Mouse (Mus musculus) lung, embryonic 16.5 days (tissue): Measurements from ENCODE around the gene Gsto2. TPM values are rescaled to one million over a fixed set of nuclear protein-coding genes. Genes with fewer than 3 reads are reported as not detected.

Source experiments
- ATAC-seq: fragments of 200-750 bp; cut with Nextera tagmentation; 2 replicates; pipeline ENCODE4 v1.8.0; 2017; ENCODE audit warnings: low read depth, mild to moderate bottlenecking, moderate library complexity
- H3K27ac ChIP-seq: fragments of 300-500 bp; sonication (generic); 2 replicates; pipeline ENCODE4 v1.5.1; 2014; ENCODE audit warnings: mild to moderate bottlenecking, control low read depth, low read length
- H3K27me3 ChIP-seq: fragments of 300-500 bp; sonication (generic); 2 replicates; pipeline ENCODE4 v1.6.1; 2014; ENCODE audit warnings: low read depth, low read length, mixed read lengths; ENCODE audit not compliant: control insufficient read depth, insufficient read depth
- H3K36me3 ChIP-seq: fragments of 300-500 bp; sonication (generic); 2 replicates; pipeline ENCODE4 v1.6.1; 2014; ENCODE audit warnings: low read length; ENCODE audit not compliant: control insufficient read depth, insufficient read depth
- H3K4me1 ChIP-seq: fragments of 300-500 bp; sonication (generic); replicated peaks from 2 replicates; pipeline ENCODE4 v1.6.1; 2014; ENCODE audit warnings: low read length, mixed read lengths; ENCODE audit not compliant: control insufficient read depth, insufficient read depth
- H3K4me2 ChIP-seq: fragments of 300-500 bp; sonication (generic); 2 replicates; pipeline ENCODE4 v1.6.1; 2014; ENCODE audit warnings: low read depth, low read length, control low read depth
- H3K4me3 ChIP-seq: fragments of 300-500 bp; sonication (generic); 2 replicates; pipeline ENCODE4 v1.5.1; 2014; ENCODE audit warnings: mild to moderate bottlenecking, low read length, control low read depth
- H3K9ac ChIP-seq: fragments of 300-500 bp; sonication (generic); 2 replicates; pipeline ENCODE4 v1.6.1; 2014; ENCODE audit warnings: low read length, control low read depth
- H3K9me3 ChIP-seq: fragments of 300-500 bp; sonication (generic); 2 replicates; pipeline ENCODE4 v1.6.1; 2016; ENCODE audit warnings: low read length; ENCODE audit not compliant: control insufficient read depth
- WGBS: fragments of 180-500 bp; shearing (Covaris S2); extraction: QIAGEN DNeasy Blood & Tissue Kit; methylation state at CpG from one replicate; pipeline ENCODE4 v1.1.7; 2014; 5-methylcytosine and 5-hydroxymethylcytosine counted together
- polyA plus RNA-seq: library from polyadenylated mRNA; unstranded; fragments of >200 nt; fragmentation: Nextera tagmentation; extraction: Ambion mirVana; gene quantifications from 2 replicates; pipeline ENCODE4 v1.2.1, GENCODE M21; 2015

Gene Gsto2
- 1.2 and 1.3 TPM in 2 replicates for polyA plus RNA-seq

DNA sequence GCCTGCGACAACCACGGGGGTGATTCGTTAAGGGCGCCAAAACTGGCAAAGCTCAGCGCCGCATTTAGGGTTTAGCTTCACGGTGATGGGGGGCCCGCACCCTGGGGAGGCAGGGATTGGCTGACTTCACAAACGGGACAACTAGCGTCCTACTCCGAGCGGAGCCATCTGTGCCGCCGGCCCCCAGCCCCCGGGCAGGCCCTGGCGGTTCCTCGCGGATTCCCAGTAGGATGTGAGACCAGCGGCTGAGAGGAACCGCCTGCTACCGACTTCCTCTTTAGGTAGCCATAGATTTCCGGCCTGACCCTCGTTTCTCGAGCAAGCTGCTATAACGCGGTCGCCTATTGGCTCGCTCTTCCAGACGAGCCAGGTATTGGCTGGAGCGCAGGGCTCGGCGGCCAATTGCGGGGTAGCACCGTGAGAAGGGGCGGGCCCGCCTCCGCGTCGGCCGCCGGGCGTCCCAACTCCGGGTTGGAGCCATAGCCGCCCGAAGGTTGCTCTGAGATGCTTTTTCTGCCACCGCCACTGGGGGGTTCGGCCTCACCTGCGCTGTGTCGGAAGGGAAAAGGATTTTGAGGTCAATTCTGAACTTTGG, at the start of gene Gsto2:
Gene Gsto2, plus strand, starts transcription at position 182 of the 595 bp plus-strand sequence.
- Histone ChIP-seq H3K4me3 (peak within 1 kb of the TSS; percentile 79), H3K4me1 (peaks cover 7% of the 10 kb centered on the region; the same call in 1 of the 2 replicates), H3K4me2 (peak within 1 kb of the TSS; percentile 96), H3K36me3 (no peaks in the 10 kb centered on the region; the same call in 1 of the 2 replicates), H3K9ac (peak within 1 kb of the TSS; percentile 88), H3K27ac (peak within 1 kb of the TSS; percentile 79), H3K27me3 (no peaks in the 10 kb centered on the region), H3K9me3 (no peaks in the 10 kb centered on the region)
- peak; percentile 100 for ATAC-seq
- WGBS = under 1% methylated on average over 49 of the region's 49 CpGs

DNA sequence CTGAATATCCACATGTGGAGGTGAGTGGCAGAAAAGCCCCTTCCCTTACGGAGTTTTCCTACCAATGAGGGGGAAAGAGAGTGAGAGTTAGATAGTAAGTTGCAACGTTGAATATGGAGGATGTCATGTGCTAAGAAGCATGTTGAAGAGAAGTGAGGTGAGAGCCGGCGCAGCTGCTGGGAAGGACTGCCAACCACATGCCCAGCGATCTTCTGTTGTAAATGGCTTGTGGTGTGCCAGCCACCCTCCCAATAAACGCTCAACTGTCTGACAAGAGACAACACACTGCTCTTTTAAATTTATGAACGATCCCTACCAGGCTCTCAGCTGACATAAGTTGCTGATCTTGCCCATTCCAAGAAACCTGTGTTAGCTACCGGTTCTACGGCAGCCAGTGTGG, 47.6 kb upstream of the Gsto2 start:
- 69% methylated on average over 9 of the region's 9 CpGs for WGBS
- ATAC-seq = no peak
- H3K4me2 ChIP-seq = no peak overlapping the region
- H3K27ac ChIP-seq = no peak overlapping the region
- no peak overlapping the region for H3K9ac ChIP-seq
- no peak overlapping the region for H3K4me3 ChIP-seq
- H3K9me3 ChIP-seq = no peaks in the 10 kb centered on the region
- H3K4me1 ChIP-seq = 0 out of 2 replicates have a peak, but pooled peaks cover 4% of the 10 kb centered on the region
- no peaks in the 10 kb centered on the region for H3K36me3 ChIP-seq
- H3K27me3 ChIP-seq = no peaks in the 10 kb centered on the region

DNA sequence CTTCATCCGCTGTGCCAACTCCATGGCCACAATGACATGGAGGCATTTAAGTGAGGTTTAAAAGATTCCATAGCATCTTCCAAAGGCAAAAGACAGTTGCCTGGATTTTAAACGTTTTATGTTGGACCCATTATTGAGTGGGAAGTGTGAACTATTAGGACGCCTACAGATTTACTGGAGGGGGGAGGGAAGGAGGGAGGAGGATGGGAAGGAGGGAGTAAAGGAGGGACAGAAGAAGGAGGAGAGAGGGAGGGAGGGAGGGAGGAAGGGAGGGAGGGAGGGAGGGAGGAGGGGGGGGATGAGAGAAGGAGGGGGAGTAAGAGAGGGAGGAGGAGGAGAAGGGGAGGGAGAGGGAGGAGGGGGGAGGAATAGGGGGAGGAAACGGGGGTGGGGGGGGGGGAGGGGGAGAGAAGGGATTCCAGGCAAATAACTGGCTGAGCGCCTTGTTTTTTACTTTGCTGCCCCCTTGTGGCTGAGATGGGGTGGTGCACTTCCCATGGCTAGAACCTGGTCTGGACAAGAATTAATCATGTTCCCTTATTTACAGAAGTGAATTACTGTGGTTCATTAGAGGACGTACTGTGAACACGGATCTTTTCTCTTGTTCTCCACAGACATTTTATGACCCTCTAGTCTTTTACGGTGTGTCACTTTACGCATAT, 44.4 kb upstream of the Gsto2 start:
- Histone ChIP-seq H3K27me3 (no peaks in the 10 kb centered on the region), H3K9ac (no peak overlapping the region), H3K36me3 (no peaks in the 10 kb centered on the region), H3K4me2 (0 out of 2 replicates have a peak overlapping the region, but pooled peaks have one; percentile 1), H3K4me3 (no peak overlapping the region), H3K9me3 (no peaks in the 10 kb centered on the region), H3K27ac (no peak overlapping the region), H3K4me1 (0 out of 2 replicates have a peak, but pooled peaks cover 4% of the 10 kb centered on the region)
- ATAC-seq = 0 out of 2 replicates have a peak, but pooled peaks have one; percentile 28
- 21% methylated on average over 8 of the region's 9 CpGs for WGBS

DNA sequence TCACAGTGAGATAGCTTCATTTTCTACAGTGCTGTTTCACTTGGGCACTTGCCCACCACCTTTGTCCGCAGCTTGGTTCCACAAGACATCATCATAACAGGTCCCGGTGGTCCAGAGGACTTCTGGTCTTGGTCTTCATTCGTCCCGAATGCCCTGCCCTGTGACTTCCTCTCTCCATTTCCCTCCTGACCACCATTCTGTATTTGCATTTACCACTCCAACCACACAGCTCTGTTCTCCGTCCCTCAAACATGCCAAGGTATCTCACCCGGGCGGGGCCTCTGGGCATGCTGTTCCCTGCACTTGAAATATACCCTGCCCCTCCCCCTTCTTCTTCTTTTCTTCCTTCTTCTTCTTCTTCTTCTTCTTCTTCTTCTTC, 43.9 kb upstream of the Gsto2 start:
- Histone ChIP-seq H3K4me1 (0 out of 2 replicates have a peak, but pooled peaks cover 4% of the 10 kb centered on the region), H3K9ac (no peak overlapping the region), H3K27ac (no peak overlapping the region), H3K36me3 (no peaks in the 10 kb centered on the region), H3K9me3 (no peaks in the 10 kb centered on the region), H3K4me3 (no peak overlapping the region), H3K27me3 (no peaks in the 10 kb centered on the region), H3K4me2 (0 out of 2 replicates have a peak overlapping the region, but pooled peaks have one; percentile 1)
- 0 out of 2 replicates have a peak, but pooled peaks have one; percentile 26 for ATAC-seq
- WGBS = 39% methylated on average over 7 of the region's 7 CpGs

DNA sequence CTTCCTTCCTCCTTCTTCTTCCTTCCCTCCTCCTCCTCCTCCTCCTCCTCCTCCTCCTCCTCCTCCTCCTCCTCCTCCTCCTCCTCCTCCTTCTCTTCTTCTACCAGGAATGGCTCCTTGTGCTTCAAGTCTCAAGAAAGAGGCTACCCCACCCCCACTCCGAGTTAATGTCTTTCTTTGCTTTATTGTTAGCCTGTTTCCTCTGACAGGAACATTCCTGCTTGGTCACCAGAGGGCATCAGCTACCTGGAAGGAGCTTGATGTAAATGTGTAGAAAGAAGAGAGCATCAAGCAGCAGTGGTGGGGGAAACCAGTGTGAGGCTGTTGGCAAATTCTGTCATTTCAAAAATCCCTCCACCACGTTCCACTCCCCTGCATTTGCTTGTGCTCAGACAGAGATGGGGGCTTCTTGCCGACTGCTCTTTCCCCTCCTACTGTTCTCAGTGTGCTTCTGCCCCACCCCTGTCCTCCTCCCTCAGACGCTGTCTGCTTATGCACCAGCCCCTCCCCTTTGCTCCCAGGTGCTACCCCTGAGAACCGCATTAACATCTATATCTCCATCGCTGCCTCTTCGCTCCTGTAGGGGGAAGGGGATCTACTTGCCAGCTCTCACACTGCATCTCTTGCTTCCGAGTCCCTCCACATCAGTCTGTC, 43.1 kb upstream of the Gsto2 start:
- H3K9me3 ChIP-seq = no peaks in the 10 kb centered on the region
- WGBS = 15% methylated on average over 8 of the region's 8 CpGs
- H3K4me2 ChIP-seq = no peak overlapping the region
- no peak overlapping the region for H3K9ac ChIP-seq
- no peak for ATAC-seq
- no peaks in the 10 kb centered on the region for H3K36me3 ChIP-seq
- H3K4me1 ChIP-seq = 0 out of 2 replicates have a peak, but pooled peaks cover 4% of the 10 kb centered on the region
- H3K27ac ChIP-seq = no peak overlapping the region
- H3K4me3 ChIP-seq = no peak overlapping the region
- H3K27me3 ChIP-seq = no peaks in the 10 kb centered on the region

DNA sequence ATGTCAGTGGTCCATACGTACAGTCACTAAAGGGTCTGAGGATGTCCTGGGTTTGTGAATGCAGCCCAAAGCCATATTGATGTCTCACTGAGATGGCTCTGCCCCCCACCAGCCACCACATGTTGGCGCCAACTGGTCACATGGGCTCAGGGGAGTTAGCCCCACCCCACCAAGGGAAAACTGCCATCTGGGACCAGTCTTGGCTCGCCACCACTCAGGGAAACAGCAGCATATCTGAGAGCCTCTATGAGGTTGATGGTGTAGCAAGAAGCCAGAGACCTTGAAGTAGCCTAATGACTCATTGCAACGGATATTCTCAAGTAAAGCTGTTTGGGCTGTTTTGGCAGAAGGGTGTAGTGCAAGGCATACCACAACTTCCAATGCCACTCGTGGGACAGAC, 41.3 kb upstream of the Gsto2 start:
- no peak overlapping the region for H3K4me3 ChIP-seq
- no peak overlapping the region for H3K4me2 ChIP-seq
- H3K9ac ChIP-seq = no peak overlapping the region
- no peaks in the 10 kb centered on the region for H3K27me3 ChIP-seq
- WGBS = 59% methylated on average over 5 of the region's 5 CpGs
- no peaks in the 10 kb centered on the region for H3K36me3 ChIP-seq
- H3K27ac ChIP-seq = no peak overlapping the region
- peaks cover 4% of the 10 kb centered on the region; the same call in 1 of the 2 replicates for H3K4me1 ChIP-seq
- ATAC-seq = no peak
- no peaks in the 10 kb centered on the region for H3K9me3 ChIP-seq

DNA sequence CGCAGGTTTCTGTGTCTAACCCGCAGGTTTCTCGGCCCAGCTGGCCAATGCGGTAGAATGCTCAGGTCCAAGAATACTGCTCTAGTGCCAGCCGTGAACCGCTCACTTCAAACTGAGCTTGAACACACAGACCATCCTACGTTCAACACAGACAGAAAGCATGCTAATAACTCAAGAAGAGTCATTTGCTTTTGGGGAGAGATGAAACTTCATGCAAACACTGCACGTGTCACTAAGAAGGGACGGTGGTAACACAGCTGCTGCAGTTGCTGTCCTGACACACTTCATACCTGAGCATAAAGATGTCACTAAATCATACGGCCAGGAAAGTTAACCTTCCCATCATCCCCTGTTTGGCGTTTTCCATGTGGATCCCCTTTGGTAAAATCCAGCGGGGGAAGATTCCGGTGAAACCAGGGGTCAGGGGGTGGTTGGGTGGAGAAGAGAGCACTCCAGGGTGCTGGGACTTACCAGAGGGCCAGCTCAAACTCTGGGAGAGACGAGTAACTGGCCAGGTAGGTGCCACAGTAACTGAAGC, 35.4 kb upstream of the Gsto2 start:
- Histone ChIP-seq H3K4me3 (no peak overlapping the region), H3K27me3 (no peaks in the 10 kb centered on the region), H3K4me1 (no peaks in the 10 kb centered on the region; the same call in 1 of the 2 replicates), H3K36me3 (no peaks in the 10 kb centered on the region), H3K27ac (no peak overlapping the region), H3K4me2 (no peak overlapping the region), H3K9me3 (no peaks in the 10 kb centered on the region), H3K9ac (no peak overlapping the region)
- no peak for ATAC-seq
- WGBS = 75% methylated on average over 14 of the region's 14 CpGs

DNA sequence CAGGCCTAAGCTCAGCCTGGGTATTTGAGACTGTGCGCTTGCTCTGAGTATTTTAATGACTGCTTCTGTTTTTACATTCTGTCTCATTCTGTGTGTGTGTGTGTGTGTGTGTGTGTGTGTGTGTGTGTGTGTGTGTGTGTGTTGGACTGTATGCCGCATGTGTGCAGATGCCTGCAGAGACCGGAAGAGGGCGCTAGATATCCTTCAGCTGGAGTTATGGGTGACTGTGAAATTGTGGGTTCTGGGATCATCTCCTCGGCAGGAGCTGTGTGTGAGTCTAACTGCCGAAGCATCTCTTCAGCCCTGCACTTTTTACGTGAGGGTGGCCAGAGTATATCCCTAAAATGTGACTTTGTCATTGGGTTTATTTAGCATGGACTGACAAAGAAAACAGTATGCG, 34.2 kb upstream of the Gsto2 start:
- Histone ChIP-seq H3K9ac (no peak overlapping the region), H3K4me3 (no peak overlapping the region), H3K4me1 (no peaks in the 10 kb centered on the region; the same call in 1 of the 2 replicates), H3K27ac (no peak overlapping the region), H3K27me3 (no peaks in the 10 kb centered on the region), H3K36me3 (no peaks in the 10 kb centered on the region), H3K9me3 (no peaks in the 10 kb centered on the region), H3K4me2 (no peak overlapping the region)
- 91% methylated on average over 8 of the region's 8 CpGs for WGBS
- no peak for ATAC-seq

DNA sequence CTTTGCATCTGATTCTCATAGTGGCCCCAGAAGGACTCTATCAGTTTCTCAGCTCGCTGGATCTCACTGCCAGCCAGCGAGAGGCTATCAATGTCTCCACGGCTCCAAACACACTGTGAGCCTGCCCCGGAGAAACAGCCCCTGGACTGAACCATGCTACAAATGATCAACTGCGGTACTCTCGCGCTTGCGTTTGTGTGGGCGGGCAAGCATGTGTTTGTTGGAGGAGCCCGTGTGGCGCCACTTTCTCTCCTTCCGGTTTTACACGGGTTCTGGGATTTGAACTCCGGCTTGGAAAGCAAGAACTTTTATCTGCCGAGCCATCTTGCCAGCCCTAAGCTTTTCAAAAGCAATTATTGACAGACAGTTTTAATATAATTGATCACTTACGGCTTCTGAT, 33.0 kb upstream of the Gsto2 start:
- no peak for ATAC-seq
- WGBS = 71% methylated on average over 16 of the region's 16 CpGs
- Histone ChIP-seq H3K36me3 (no peaks in the 10 kb centered on the region), H3K4me3 (no peak overlapping the region), H3K4me2 (no peak overlapping the region), H3K27ac (no peak overlapping the region), H3K9me3 (no peaks in the 10 kb centered on the region), H3K27me3 (peaks cover 8% of the 10 kb centered on the region), H3K9ac (no peak overlapping the region), H3K4me1 (peaks cover 1% of the 10 kb centered on the region; the same call in 1 of the 2 replicates)
